Mouse (Mus musculus) Muller cell, postnatal 12 days (primary cell): ENCODE measurements around the gene Bcr.
A peak's percentile ranks its signal among the peaks of the same experiment; 100 is the strongest.

Experiments used
- DNase-seq: peaks from one replicate; pipeline ENCODE4 v3.0.0-alpha.2; 2015; ENCODE audit errors: inconsistent ontology term

Bcr gene

DNA sequence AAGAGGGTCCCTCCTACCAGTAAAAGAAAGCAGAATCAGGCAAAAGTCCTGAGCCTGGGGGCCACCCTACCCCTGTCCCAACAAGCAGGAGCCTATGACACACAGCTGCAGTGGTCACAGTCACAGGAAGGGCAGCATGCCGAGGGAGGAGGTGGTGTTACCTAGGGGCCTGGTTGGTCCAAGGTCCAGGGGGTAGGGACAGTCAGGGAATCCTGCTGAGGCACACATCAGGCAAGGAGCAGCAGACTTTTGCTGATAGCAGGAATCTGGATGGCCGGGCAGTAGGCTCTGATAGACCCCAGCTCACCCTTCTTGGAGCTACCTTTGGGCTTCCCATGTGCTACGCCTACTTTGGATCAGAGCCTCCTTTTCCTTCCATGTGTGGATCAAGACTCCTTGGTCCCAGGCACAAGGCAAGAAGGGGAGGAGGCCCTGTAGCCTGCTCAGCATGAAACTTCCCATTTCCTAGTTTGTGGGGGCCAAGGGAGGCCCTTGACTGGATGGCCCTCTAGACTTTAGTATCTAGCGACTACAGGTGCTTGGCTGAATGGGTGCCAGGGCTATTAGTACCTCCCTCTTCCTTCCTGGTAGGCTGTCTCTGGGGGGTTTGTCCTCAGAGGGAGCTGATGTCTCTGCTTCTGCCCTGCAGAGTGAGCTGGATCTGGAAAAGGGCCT lies 70.1 kb downstream of the Bcr start:
- DNase-seq = no peak

DNA sequence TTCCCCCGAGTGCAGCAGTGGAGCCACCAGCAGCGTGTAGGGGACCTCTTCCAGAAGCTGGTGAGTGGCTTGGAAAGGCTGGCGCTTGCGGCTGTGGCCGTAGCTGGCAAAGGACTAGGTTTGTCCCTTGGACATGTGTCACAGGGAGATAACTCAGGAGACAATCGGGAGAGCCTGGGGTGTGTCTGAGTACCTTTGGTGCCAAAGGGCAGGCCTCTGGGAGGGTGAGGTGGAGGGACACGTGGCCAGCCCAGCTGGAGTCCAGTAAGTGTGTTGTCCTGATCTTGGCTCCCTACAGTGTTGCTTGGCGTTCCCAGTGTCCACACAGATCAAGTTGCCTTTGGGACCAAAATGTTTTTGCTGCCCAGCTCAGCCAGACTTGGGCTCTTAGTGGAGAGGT lies 71.2 kb downstream of the Bcr start:
- no peak for DNase-seq

DNA sequence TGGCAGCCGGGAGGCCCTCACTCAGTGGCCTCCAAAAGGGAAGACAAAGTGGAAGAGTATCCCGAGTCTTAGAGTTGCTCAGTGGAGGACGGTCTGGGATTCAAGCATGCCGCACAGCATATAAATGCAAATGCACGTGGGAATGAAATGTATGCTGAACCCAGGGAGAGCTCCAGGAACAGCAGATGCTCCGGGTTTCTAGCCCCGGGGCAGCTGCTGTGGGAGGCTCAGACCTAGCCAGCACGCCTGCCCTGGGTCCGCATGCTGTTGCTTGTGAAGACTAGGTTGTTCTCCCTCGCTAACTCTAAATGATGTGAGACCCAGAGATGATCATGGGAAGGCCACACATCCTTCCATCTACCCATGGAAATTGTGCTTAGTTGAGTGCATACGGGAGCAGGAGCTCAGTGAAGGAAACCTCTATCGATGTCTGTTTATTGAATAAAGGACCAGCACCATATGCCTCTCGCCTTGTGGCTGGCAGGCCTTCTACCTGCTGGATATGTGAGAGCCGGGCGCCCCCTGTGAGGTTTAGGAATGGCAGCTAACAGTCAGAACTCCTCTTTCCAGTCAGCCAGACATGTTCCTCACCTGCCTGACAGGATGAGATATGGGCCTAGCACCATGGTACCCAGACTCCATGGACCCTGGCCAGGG lies 74.6 kb downstream of the Bcr start:
- no peak for DNase-seq

DNA sequence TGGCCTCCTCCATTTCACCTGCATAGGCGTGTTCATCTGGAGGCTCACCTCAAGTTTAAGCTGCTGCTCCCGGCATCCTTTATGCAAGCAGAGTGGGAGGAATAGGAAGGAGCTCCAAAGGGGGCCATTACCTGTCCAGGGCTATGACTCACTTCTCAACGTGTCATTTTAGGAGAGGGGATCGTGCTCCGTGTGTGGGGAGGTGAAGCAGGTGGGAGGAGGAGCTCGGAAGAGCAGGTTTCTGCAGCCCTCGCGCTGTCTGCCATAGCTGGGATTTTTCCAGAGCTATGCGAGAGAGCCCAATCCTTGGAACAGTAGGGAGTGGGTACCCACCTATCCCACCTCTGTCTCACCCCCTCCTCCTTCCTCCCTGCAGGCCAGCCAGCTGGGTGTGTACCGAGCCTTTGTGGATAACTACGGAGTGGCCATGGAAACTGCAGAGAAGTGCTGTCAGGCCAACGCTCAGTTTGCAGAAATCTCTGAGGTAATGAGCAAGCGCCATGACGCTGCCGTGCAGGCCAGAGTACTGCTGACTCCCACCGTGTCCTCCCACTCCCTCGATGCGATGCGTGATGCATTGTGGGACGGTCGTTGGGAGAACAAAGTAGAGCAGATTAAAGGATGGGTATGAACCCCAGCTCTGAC lies 75.2 kb downstream of the Bcr start:
- no peak for DNase-seq

DNA sequence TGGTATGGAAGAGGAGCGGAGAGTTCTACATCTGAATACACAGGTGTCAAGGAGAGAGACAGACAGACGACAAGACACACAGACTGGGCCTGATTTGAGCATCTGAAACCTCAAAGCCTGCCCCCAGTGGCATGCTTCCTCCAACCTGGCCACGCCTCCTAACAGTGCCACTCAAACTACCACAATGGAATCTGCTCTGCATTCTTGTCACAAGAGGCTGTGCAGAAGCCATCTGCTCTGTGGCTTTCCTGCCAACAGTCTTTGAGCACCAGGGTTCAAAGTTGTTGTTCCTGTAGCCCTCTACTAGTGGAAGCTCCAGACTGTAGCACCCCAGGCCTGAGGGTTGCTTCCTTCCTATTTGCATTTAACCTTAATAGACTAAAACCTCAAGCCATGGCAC lies 76.8 kb downstream of the Bcr start:
- peak; percentile 75 for DNase-seq

DNA sequence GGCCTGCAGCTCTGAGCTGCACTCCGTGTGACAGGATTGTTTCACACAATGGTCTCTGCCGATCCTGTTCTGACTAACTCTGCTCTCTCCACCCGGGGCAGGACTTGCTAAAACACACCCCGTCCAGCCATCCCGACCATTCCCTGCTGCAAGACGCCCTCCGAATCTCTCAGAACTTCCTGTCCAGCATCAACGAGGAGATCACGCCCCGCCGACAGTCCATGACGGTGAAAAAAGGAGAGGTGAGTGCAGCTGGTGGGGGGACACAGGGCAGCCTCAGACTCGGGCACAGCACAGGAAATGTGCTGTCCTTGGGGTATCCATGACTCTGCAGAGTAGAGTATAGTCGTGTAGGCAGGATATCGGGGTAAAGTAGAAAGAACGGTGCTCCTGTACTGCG lies 84.8 kb downstream of the Bcr start:
- no peak for DNase-seq

DNA sequence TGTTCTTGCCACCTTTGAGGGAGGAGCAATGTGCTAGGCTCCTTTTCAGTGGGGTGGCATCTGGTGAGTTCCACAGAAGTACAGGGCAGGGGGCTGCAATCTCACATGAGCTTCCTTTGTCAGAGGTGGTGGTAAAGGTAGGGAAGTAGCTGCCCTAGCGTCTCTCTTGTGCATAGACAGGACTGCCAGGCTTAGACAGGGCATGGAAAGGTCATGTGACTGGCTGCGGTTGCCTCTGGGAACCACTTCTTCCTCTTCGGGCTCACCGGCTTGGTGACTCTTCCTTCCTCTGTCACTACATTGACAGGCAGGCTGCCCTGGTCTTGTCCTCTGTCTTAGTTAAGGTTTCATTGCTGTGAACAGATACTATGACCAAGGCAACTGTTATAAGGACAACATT lies 85.6 kb downstream of the Bcr start:
- no peak for DNase-seq

DNA sequence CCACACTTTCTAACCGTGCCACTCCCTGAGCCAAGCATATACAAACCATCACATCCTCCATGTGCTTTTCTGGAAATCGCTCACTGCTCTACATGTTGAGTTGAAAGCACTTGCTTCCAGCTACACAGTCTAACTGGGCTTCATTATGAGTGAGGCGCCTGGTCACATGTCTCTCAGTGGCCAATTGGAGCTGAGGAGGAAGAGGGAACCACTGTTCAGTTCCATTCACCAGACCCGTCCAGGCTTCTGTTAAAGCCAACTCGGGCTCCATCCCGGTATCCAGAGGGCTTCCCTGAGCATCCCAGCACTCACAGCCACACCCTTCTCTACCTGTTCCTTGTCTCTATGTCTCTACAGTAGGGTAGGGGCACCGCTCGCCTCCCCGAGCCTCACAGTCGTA lies 86.2 kb downstream of the Bcr start:
- no peak for DNase-seq

DNA sequence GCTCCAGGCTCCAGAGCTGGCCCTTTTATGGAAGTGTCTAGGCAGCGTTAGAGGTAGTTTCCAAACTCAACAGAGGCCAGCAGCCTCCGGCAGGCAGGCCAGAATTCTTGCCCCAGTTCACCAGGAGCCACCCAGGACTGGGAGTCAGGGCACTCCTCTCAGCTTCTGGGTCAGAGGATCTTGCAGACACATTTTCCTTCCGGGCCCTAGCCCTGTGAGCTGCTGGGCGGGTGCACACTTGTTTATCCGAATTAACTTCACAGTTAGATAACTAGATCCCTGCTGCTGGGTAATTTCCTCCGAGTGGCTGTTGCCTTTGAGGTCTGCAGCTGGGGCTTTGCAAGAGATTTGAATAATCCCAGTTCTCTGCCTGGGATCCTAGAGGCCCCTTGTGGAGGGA lies 87.9 kb downstream of the Bcr start:
- no peak for DNase-seq

DNA sequence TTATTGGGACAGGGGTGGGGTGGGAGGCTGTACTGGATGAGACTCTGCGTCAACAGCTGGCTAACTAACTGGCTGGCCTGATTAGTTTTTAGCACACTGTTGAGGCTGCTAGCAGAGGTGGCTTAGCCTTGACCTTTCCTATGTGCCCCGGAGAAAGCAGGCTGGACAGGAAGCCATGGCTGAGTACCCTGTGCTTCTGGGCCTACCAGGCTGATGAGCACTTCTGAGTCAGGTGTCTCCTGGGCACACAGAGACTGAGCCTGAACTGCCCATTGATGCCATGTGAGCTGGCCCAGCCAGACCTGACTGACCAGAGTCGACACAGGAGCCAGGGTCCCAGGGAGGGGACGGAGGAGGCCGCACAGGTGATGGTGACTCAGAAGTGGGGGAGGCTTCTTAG lies 90.0 kb downstream of the Bcr start:
- no peak for DNase-seq

DNA sequence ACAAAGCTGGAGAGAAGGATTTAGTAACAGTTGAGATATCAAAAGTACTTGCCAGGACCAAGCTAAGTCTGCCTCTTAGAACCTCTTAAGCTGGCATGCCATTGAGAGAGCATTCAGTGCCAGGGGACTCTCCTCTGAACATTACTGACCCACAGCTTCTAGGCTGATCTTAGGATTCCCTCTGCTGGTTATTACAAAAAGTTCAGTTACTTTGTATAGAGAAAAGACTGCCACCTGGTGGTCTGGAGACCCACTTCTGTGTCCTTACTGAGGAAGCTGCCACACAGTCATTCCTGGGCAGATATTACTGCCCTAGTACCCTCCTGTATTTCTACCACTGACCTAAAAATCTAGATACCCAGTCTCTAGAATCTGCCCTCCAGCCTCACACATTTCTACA lies 90.9 kb downstream of the Bcr start:
- DNase-seq = peak; percentile 88

DNA sequence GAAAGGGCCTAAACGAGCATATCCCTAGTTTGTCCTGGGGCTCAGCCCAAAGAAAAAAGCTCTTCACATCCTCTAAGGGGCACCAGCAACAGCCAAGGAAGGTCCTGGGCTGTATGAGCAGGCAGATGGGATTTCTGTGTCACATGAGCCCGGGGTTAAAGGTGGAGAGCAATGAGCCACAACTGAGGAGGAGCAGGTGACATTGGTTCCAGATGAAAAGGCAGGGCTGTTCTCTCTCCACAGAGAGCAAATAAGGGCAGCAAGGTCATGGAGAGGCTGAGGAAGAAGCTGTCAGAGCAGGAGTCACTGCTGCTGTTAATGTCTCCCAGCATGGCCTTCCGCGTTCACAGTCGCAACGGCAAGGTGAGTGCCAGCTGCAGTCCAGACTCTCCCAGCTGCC lies 96.4 kb downstream of the Bcr start:
- no peak for DNase-seq

DNA sequence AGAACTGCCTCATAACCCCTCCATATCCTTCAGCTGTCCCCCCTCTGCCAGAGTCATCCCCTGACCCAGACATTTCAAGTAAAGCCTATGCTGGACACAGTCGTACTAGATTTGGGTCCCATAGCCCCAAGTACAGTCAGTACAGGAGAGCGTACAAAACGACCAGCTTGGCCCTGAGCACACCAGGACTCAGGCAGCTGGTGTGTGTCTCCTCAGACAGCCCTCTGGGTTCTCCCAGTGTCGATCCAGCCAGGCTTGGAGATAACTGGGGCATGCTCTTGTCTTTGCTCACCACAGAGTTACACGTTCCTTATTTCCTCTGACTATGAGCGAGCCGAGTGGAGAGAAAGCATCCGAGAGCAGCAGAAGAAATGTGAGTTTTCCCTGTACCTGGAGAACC lies 97.3 kb downstream of the Bcr start:
- DNase-seq = no peak

DNA sequence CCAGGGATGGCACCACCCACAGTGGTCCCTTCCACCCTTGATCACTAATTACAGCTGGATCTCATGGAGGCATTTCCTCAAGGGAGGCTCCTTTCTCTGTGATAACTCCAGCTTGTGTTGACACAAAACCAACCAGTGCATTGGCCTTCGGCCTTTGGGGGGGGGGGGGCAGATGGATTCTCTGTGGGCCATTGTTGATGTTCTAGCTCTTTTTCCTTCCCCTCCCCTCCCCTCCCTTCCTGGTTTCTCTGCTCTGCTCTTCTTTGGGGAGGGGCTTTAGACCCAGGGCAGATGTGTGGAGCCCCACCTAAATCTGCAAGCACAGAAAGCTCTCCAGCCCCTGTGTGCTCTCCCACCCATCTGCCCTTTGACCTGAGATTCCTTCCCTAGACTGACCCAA lies 98.0 kb downstream of the Bcr start:
- DNase-seq = no peak

DNA sequence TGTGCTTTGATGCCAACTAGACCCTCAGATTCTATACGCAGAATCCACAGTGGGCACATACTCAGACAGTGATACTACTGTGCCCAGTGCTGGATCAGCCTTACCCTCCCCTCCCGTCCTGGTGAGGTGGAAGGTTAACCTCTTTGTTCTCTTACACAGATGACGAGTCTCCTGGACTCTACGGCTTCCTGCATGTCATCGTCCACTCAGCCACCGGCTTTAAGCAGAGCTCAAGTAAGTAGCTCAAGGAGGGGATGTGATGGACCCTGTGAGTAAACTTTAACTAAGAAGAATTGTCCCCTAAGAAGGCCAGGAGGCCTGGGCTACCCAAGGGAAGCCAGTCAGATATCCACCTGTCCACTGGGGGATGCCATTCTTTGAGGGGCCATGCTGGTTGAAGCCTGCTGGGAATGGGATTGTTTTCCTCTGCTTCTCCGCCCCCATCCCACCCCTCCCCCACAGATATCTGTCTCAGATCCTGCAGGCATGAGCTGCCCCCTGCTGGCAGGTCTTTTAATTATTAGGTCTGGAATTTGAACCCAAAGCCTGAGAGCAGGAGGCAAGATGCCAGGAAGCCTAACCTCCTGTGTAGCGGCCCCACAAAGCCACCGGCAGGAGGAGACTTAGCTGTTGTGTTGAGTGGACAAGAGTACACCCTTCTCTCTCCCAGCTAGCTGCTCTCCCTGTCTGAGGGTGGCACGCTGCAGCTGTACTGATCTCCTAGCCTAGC lies 99.9 kb downstream of the Bcr start:
- no peak for DNase-seq

DNA sequence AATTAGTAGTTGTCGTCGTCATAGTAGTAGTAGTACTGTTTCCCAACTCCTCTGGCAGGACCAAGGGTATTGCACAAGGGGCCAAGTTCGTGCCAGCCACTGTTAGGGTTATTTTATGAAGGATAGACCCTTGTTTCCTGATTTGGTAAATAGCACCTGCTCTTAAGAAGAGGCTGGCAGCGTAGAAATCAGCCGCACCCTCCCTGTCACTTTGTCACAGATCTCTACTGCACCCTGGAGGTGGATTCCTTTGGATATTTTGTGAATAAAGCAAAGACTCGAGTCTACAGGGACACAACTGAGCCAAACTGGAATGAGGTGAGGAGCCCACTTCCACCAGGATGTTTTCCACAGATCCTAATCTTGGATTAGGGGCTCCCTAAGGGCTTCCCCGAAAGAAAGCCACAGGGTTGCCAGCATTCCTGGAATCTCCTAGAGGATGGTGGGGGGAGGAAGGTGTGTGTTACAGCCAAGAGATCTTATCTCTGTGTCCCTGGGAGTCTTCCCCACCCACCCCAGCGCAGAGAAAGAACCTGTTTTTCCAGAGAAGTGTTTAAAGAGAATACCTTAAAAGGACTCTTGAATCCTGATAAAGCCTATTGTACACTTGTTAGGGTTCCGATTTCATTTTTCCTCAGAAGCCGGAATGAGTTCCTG lies 105.6 kb downstream of the Bcr start:
- no peak for DNase-seq

DNA sequence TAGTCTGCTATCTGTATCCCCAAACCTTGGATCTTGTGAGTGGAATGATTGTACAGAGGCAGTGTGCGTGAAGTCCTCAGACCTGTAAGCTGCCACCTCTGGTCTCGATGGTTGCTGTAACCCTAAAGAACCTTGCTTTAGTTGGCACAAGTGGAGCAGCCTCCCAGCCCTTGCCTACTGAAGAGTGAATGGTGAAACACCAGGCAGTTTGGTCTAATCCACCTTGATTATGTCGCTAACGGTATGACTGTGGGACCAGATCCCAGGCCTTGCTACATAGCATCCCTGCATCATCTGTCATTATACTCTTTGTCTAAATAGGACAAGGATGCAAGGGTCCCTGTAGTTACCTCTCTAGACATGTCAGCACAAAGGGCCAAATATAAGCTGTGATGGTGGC lies 106.2 kb downstream of the Bcr start:
- no peak for DNase-seq

DNA sequence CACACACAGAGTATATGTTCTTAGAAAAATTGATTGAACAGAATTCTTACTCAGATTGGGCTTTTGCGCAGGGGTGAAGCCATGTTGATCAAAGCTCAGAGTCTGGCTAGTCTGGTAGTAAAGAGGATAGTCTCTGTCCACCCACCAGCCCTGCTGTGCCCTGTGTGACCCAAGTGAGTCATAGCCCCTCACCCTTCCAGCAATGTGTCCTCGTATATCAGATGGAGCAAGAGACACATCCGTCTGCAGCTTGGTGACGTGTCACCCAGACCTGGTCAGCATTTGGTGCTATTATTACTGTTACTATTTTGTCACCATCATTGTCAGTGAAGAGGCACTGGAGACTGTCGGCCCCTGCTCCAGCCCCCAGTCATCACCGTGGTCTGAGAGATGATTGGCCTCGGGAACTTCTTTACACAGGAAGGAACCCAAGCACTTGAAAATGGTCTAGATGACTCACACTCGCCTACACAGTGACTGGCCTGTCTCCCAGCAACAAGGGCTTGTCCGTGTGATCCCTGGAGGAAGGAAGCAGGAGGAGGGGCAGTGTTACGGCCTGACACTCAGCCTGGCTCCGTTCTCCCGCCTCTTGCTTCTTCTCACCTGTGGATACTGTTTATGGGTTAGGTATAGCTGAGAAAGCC lies 109.9 kb downstream of the Bcr start:
- peak; percentile 86 for DNase-seq

DNA sequence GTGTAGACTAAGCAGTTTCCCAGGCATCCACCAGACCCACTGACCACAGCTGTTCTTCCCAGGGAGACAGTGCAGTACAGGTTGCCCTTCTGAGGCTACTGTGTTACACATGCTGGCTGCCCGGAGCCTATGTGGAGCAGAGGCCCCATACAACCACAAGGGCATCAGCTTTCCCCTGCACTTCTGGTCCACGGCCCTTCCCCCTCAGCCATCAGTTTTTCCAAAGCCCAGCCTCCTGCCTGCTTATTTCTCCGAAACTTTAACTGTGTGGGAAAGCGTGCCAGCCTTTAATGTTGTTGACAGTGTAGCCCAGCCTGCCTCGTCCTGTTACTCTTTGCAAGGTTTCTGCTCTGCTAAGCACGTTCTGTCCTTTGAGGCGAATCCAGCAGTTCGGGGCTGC lies 112.7 kb downstream of the Bcr start:
- DNase-seq = no peak

DNA sequence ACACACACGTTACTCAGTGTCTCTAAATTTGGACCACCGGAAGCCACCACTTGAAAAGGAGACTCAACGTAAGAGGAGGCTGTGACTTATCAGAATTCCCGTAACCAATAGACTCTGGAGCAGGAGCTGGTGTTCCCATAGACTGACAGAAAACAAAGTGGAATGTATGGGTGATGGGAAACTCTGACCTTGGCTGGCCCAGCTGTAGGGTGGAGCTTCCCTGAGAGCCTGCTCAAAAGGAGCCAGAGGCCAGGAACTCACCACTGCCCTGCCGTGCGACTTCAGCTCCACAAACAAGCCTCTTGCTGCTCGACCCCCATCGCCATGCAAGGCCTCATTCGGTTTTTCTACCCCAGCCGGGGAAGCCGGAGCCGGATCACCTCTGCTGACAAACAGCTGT lies 113.3 kb downstream of the Bcr start:
- DNase-seq = no peak

DNA sequence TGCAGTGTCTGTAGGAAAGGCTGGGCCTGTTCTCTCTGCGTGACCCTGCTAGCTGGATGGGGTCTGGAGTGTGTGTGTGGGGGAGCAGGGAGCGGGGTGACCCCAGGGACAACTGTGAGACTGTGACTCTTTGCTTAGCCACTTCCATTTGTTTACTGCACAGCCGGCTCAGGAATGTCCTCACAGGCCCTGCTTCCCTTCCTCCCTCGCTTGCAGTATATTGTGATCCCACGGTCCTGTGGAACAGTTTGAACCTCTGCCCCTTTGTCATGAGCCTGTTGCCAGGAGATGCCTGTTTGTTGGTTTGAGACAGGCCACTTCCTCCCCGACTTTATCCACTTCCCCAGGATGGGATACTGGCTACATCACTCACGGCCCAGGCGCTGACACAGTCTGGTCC lies 116.1 kb downstream of the Bcr start:
- DNase-seq = no peak

DNA sequence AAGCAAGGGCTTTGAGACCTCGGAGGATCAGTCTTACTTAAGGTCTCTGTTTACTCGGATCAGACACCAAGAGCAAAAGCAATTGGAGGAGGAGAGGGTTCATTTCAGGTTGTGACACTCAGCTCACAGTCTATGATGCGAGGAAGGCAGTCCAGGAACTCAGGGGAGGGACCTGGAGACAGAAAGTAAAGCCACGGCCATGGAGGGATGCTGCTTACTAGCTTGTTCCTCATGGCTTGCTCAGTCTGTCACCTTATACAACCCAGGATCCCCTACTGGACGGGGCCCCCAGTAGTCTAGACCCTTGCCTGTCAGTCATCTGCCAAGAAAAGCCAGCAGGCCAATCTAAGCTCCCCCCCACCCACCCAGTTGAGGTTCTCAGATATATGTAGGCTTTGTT lies 118.5 kb downstream of the Bcr start:
- DNase-seq = no peak
